Mouse (Mus musculus) monocyte, adult 2 months (primary cell): ENCODE data around the gene Fgr.
A peak's percentile ranks its signal among the peaks of the same experiment; 100 is the strongest.

Source experiments
- DNase-seq, 2 experiments: peaks; one replicate each; pipeline ENCODE4 v3.0.0; 2022; ENCODE audit warnings: low spot score in 2 of 2, low read depth in 1 of 2

The Fgr gene

DNA sequence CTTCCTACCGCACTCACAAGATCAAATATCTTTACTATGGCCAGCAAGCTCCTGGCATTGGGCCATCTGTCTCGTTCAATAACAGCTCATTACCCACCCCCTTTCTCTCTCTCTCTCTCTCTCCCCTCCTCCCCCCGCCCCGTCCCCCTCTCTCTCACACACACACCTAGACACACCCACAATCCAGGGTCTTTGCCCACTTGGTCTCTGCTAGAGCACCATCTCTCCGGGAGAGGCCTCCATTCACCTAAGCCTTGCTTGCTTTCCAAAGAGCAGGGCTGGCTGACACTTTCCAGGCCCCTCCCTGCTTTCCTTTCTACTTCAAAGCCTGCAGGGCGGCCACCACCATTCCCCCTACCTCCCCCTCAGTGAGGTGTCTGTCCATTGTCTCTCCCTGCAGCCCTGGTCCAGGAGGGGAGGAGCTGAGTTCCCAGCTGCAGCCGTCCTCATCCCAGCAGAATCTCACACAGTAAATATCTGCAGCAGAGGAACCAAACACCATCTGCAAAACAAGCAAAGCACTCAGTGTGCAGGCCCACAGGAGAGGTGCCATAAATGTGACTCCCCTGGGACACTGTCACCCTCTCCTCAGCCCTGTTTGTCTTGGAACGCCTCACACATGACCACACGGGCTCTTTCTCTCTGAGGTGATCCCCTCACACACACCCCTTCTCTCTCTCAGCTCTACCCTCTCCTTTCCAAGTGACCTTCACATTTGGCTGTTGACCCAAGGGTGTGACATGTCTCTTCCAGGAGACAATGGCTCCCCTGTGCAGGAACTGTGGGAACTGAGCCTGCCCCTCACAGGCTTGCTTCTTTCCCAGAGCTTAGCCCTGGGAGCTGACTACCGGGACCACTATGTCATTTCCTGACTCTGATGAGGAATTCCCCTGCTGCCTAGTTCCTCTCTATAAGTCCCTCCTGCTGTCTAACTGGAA lies 14.9 kb upstream of the Fgr start:
- peak in 1 of 2 experiments; percentile 64 for DNase-seq

DNA sequence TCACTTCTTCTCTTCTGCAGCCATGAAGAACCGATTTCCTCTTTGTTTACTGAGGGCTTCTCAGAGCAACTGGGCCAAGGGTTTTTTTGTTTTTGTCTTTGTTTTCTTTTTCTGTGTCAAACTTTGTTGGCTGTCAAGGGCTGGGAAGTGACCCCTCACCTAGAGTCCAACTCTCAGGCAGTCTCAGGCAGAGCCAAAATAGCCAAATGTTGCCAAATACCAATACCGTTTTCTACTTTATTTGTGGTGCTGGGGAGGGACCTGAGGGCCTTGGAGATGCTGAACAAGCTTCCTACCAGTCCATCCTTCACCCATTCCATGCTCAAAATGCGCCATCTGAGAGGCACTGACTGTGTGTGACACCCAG lies 14.2 kb upstream of the Fgr start:
- no peak for DNase-seq

GRCm38 (mm10) chr4:132960313-132960712 lies 13.6 kb upstream of the Fgr start:
- DNase-seq, result no peak

DNA sequence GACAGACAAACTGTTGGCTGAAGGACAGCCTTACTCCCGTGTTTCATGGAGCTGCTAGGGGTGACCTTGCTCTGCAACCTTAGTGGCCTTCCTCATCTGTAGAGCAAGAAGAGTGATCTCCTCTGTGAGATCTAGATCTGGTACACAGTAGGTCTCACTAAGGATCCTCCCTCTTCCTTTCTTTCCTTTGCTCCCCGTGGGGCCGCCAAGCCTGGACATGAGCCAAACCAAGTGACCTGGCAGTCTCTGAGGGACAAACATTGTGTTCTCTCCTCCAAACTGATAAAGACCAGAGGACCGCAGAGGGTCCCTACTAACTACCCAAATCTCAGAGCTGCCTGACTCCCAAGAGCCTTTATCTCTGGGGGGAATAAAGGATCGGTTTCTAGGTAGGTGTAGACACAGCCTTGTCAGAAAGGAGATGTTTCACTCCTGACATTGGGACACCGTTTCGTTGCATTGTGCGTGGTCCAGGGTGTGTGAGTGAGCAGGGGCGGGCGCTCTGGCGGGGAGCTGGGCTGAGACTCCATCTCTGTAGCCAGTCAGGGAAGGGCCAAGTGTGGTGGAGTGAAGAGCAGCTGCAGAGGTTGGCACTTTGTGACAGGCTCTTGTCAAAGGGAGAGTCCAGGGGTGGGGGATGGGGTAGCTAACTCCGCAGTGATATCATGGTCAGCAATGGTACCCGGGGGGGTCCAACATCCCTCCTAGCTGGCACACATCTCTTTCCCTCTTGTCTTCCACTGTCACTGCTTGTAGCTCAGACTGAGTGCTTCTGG lies 12.8 kb upstream of the Fgr start:
- no peak for DNase-seq

DNA sequence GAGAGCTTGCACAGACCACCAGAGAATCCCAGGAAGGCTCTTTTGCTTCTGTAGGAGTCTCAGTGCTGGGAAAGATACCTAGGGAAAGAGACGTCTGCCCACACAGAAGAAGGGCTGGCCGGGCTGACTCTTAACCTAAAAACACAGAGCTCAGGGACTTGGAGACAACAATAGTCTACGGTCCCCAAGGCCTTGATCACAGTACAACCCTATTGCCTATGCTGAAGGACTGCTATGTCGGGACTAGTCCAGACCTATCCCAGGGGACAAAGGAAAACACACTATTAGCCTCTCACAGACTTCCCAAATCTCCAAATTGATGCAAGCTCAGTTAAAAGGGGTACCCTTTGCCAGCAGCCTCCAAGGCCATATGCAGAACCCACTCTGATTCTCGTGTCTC lies 12.0 kb upstream of the Fgr start:
- no peak for DNase-seq

- no peak for DNase-seq
Observed at GRCm38 (mm10) chr4:132962628-132963027, 11.3 kb upstream of the Fgr start.

GRCm38 (mm10) chr4:132963436-132963835 lies 10.5 kb upstream of the Fgr start:
- DNase-seq, result no peak

- DNase-seq, result no peak
Observed at GRCm38 (mm10) chr4:132964064-132964463, 9.8 kb upstream of the Fgr start.

- DNase-seq, result no peak
Observed at GRCm38 (mm10) chr4:132964473-132964872, 9.4 kb upstream of the Fgr start.

DNA sequence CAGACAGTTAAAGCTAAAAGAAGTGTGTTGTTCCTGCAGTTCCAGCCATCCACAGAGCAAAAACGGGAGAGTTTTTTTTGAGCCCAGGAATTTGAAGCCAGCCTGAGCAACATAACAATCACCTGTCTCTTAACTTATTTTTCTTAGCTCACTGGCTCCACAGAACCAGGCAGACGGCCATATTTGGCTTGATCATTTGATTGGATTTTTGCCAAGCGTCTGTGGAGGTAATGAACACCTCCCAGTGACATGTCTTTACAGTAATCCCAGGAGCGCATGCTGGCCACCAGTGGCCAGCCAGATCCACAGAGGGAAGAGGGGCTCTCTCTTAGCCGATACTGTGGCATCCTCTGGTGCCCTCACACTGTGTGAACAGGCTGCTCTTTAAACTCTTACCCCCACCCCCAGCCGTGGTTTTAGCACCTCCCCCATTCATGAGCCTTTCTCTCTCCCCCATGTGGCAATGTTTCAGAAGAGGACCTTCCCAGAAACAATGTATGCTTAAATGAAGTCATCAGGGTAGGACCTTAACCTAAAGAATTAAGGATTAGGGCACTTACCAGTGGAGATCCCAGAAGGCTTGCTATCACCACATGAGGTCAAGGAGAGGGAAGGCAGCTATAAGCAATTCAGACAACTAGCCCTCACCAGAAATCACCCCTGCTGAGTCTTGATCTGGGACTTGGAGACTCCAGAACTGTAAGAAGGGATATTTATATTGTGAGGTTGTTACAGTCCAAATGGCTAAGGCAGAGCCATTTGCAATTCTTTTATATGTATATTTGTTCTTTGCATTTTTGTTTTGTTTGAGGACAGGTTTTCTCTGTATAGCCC lies 5.6 kb upstream of the Fgr start:
- no peak for DNase-seq

GRCm38 (mm10) chr4:132971601-132972000 lies 2.3 kb upstream of the Fgr start:
- peak in 1 of 2 experiments; percentile 62 for DNase-seq

- DNase-seq, result no peak
Observed at GRCm38 (mm10) chr4:132972101-132972500, 1.8 kb upstream of the Fgr start.

GRCm38 (mm10) chr4:132972556-132972955 lies 1.3 kb upstream of the Fgr start:
- DNase-seq, result no peak

GRCm38 (mm10) chr4:132973186-132973585 lies 709 bp upstream of the Fgr start:
- no peak for DNase-seq

DNA sequence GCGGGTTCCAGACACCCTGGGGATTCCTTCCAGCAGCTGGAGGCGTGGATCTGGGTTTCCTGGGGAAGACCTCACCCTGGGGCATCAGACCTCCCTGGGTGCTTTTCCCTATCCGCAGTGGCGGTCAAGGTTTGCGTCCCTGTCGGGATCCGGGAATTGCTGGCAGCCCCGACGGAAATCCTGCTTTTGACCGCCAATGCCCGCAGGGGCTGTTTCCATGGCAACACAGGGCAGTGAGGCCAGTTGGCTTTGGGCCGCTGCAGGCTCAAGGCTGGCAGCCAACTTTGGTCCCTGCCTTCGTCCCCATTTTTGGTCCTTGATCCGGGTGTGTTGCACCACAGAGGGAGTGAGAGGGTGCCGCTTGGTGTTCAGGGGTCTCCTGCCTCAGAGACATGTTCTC lies 1.0 kb downstream of the Fgr start:
- DNase-seq, result peak in 1 of 2 experiments; percentile 31

DNA sequence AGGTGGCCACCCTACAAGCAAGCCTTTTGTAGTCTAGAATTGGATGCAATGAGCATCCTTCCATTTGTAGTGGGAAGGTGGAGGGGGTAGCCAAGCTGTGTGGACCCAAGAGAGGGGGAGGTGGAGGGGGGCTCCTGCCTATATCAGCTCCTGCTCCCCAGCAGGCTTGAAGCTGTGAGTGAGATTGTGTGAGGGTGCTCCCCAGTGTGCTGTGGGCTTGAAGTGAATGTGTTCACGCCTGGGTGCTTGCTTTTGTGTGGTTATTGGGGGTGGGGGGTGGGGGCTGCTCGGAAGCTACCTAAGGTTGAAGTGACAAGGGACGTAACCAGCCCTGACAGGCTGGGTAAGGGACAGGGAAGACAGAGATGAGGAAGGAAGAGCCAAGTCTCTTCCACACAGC lies 1.9 kb downstream of the Fgr start:
- no peak for DNase-seq

GRCm38 (mm10) chr4:132976729-132977128 lies 2.8 kb downstream of the Fgr start:
- DNase-seq, result peak in 1 of 2 experiments; percentile 65

- no peak for DNase-seq
Observed at GRCm38 (mm10) chr4:132977597-132977996, 3.7 kb downstream of the Fgr start.

GRCm38 (mm10) chr4:132979186-132979585 lies 5.3 kb downstream of the Fgr start:
- DNase-seq, result no peak

DNA sequence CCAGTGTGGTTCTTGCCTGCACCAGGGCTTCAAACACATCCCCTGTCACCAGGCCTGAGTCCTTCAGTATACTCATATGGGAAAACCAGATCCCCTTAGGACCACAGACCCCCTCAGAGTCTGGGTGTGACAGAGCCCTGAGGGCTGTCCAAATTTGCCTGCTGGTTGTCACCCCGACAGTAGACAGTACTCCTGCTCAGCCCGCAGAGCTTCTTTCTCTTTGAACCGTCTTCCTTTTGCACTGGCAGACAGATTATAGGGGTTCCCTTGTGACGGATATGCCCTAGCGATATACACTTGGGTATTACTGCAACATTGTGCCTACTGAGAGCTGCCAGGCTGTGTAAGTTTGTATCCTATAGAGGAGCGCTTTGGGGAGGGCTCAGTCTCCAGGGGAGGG lies 7.7 kb downstream of the Fgr start:
- DNase-seq, result no peak

DNA sequence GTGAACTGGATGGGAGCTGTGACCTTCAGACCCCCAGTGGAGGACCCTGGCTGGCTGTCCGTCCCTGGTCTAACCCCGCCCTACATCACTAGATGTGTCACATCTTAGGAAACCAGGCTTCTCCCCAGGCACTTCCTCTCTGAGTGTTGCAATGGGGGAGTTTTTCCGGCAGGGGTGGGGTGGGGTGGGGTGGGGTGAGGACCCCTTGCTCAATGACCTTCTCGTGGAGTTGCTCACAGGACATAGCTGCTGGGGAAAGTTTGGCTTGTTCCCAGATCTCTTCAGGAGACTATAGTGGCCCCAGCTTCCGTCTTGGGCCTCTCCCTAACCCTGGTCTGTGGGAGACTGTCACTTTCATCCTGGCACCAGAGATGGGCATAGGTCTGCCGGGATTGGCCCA lies 9.1 kb downstream of the Fgr start:
- peak; percentile 64 for DNase-seq
